Mouse (Mus musculus): Measurements from ENCODE around the gene Khnyn. TPM values are rescaled to one million over a fixed set of nuclear protein-coding genes. Genes with fewer than 3 reads are reported as not detected.

Khnyn gene
- polyA plus RNA-seq, 1 experiment from 2014 or later, result 10.1 TPM

DNA sequence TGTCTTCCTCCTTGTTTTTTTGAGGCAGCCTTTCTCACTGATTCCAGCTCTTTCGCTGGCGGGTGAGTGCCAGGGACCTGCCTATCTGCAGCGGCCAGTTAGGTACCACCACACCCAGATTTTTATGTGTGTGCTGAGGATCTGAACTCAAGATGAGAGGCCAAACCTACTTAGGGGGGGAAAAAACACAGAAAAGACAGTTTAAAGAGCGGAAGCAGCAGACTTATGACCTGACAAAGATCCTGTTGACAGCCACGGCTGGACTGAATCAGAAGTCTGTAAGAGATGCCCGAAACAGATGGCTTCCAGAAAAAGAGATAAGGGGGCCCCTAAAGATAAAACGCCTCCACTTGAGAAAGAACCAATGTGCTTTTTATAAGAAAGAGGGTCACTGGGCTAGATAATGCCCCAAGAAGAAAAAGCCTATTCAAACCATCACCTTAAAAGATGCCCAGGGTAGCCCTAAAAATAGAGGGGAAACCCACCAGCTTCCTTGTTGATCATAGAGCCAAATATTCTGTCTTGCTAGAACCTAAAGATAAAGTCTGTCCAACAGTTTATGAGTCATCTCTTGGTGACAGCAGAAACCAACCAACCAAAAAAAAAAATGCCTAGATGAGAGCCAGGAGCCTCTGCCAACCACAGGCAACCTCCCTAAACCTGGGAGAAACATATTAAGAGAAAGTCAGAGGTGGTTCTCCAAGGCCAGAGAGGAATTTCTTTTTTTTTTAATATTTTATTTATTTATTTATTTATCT is 37.9 kb downstream of the Khnyn start:
- Histone ChIP-seq H3K4me2 (replicated peaks; ENCODE audit: low read depth, low read length) (no peak overlapping the region), H3K27ac (ENCODE audit: low read length) (no peak overlapping the region), H3K4me1 (ENCODE audit: insufficient read depth, low read depth, low read length) (no peaks in the 10 kb centered on the region), H3K9me3 (ENCODE audit: low read length) (no peaks in the 10 kb centered on the region), H3K9ac (replicated peaks; ENCODE audit: low read depth) (no peak overlapping the region), H3K27me3 (replicated peaks; ENCODE audit: insufficient read depth, low read length) (no peaks in the 10 kb centered on the region), H3K36me3 (ENCODE audit: insufficient read depth, low read length) (no peaks in the 10 kb centered on the region), H3K4me3 (ENCODE audit: low read depth, low read length) (no peak overlapping the region)
- 25% methylated on average over 7 of the region's 7 CpGs for WGBS
- DNase-seq (ENCODE audit: low spot score) (no peak), ATAC-seq (no peak)
- TF ChIP-seq CTCF (IDR thresholded peaks at IDR 0.05) (no peak), EP300 (IDR thresholded peaks at IDR 0.05) (no peak)

DNA sequence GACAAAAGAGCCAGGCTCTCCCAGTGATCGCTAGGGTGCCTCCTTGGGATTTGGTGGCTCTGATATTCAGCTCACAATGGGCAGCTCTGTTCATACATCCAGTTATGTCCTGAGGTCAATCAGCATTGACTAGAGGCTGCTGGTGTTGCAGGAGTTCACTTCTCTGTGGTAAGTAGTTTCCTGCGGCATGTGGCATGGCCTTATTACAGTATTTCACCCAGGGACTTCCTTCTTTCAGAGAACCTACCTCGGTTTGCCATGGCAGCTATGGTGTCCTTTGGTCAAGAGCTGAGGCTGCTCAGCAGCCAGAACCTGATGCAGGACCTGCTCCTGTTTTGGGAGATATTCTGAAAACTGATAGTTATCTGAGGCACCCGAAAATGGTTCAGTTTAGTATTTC is 42.1 kb downstream of the Khnyn start:
- Histone ChIP-seq H3K36me3 (ENCODE audit: insufficient read depth, low read length) (no peaks in the 10 kb centered on the region), H3K4me1 (ENCODE audit: insufficient read depth, low read depth, low read length) (no peaks in the 10 kb centered on the region), H3K9me3 (ENCODE audit: low read length) (no peaks in the 10 kb centered on the region), H3K4me3 (ENCODE audit: low read depth, low read length) (no peak overlapping the region), H3K27ac (ENCODE audit: low read length) (no peak overlapping the region), H3K4me2 (replicated peaks; ENCODE audit: low read depth, low read length) (no peak overlapping the region), H3K9ac (replicated peaks; ENCODE audit: low read depth) (no peak overlapping the region), H3K27me3 (replicated peaks; ENCODE audit: insufficient read depth, low read length) (no peaks in the 10 kb centered on the region)
- WGBS, result 80% methylated on average over 4 of the region's 4 CpGs
- ATAC-seq, result no peak
- TF ChIP-seq CTCF (IDR thresholded peaks at IDR 0.05) (no peak), EP300 (IDR thresholded peaks at IDR 0.05) (no peak)
- DNase-seq (ENCODE audit: low spot score), result no peak

DNA sequence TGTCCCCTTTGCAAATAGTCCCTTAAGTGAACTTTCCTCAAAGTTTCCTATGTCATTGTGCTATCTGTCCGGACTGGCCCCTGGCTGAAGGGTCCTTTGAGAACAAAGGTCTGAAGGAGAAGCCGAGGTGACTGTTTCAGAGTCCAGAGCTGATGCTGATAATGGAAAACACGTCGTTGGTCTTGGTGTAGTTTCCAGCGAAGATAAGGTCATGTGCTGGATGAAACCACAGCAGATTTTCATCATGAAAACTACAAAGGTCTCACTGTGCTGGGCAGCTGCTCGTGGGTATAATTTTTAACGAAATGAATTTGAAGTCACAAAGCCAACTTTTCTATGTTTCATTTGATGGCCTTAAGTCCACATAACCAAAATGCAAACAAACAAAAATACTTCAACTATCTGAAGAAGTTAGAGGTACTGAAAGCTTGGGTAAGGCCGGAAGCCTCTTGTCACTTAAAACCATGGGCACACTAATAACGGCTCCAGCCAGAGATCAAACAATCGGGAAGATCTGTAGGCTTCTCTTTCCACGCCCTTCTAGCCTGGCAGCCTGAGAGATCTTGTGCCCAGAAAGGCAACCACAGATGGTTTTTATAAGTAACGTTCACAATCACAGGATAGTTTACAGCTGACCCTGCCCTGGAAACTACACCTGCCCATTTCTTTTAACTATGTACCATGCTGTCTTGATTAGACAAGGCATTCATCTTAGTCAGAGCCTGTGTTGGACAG is 44.7 kb downstream of the Khnyn start:
- Histone ChIP-seq H3K36me3 (ENCODE audit: insufficient read depth, low read length) (no peaks in the 10 kb centered on the region), H3K4me1 (ENCODE audit: insufficient read depth, low read depth, low read length) (no peaks in the 10 kb centered on the region), H3K9ac (replicated peaks; ENCODE audit: low read depth) (no peak overlapping the region), H3K4me3 (ENCODE audit: low read depth, low read length) (no peak overlapping the region), H3K4me2 (replicated peaks; ENCODE audit: low read depth, low read length) (no peak overlapping the region), H3K9me3 (ENCODE audit: low read length) (no peaks in the 10 kb centered on the region), H3K27ac (ENCODE audit: low read length) (no peak overlapping the region), H3K27me3 (replicated peaks; ENCODE audit: insufficient read depth, low read length) (no peaks in the 10 kb centered on the region)
- no peak for DNase-seq (ENCODE audit: low spot score)
- no peak for ATAC-seq
- TF ChIP-seq CTCF (IDR thresholded peaks at IDR 0.05), result no peak
- TF ChIP-seq EP300 (IDR thresholded peaks at IDR 0.05), result no peak
- WGBS, result 49% methylated on average over 12 of the region's 12 CpGs

DNA sequence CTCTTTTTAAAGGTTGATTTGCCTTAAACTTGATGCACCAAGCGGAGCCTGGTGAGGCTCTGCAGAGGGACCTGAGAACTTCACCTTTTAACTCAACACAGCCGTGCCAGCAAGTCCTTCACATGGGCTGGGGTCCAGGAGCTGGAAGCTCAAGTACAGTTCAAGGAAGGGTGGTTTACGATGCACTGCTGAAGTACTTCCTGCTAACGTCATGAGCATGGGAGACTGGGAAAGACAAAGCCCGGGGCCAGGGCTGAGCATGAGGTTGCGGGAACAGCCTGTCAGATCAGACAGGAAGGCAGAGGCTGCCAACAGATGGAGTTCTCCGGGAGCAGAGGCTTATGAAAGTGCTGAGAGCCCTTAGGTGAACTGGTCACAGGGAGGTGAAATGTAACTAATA is 48.8 kb downstream of the Khnyn start:
- 10% methylated on average over 7 of the region's 7 CpGs for WGBS
- H3K4me1 ChIP-seq (ENCODE audit: insufficient read depth, low read depth, low read length), result no peaks in the 10 kb centered on the region
- H3K4me3 ChIP-seq (ENCODE audit: low read depth, low read length), result no peak overlapping the region
- H3K36me3 ChIP-seq (ENCODE audit: insufficient read depth, low read length), result no peaks in the 10 kb centered on the region
- no peak overlapping the region for H3K27ac ChIP-seq (ENCODE audit: low read length)
- no peaks in the 10 kb centered on the region for H3K27me3 ChIP-seq (replicated peaks; ENCODE audit: insufficient read depth, low read length)
- ATAC-seq (peak; percentile 99), DNase-seq (ENCODE audit: low spot score) (peak; percentile 96)
- no peak overlapping the region for H3K4me2 ChIP-seq (replicated peaks; ENCODE audit: low read depth, low read length)
- H3K9ac ChIP-seq (replicated peaks; ENCODE audit: low read depth), result no peak overlapping the region
- TF ChIP-seq CTCF (IDR thresholded peaks at IDR 0.05) (0 out of 2 replicates have a peak, but pooled peaks have one; percentile 12), EP300 (IDR thresholded peaks at IDR 0.05) (peak; percentile 93)
- H3K9me3 ChIP-seq (ENCODE audit: low read length), result no peaks in the 10 kb centered on the region

DNA sequence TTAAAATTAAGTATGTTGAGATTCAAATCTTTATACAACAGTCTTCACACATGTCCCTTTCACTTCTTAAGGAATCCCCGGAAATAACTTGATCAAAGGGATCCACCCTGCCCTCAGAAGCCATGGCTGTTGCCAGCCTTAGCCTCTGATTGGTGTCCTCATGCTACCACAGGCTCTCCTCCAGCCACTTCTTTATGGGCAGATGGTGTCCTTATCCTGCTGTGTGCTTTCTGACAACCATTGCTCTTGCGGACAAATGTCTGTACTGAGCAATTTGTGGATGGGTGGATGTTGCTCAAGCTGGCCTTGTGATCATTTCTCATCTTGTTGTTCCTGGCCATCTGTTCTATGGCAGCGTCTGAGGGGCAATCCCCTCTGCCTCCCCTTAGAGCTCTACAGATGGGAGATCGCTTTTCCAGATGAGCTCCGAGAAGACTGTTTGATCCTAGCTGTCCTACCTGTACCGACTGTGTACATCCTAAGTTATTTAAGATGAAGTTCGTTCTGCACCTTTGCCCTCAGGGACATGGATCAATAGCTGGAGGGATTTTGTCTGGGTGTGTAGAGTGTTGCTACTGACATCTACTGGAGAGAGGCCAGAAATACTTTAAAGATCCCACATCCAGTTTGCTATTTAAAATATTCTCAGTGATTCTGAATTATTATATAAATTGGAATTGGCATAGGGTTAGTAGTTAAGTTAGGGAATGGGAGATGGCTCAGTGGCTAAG is 55.5 kb downstream of the Khnyn start:
- Histone ChIP-seq H3K4me2 (replicated peaks; ENCODE audit: low read depth, low read length) (no peak overlapping the region), H3K9ac (replicated peaks; ENCODE audit: low read depth) (no peak overlapping the region), H3K27ac (ENCODE audit: low read length) (no peak overlapping the region), H3K27me3 (replicated peaks; ENCODE audit: insufficient read depth, low read length) (no peaks in the 10 kb centered on the region), H3K4me3 (ENCODE audit: low read depth, low read length) (no peak overlapping the region), H3K9me3 (ENCODE audit: low read length) (no peaks in the 10 kb centered on the region), H3K4me1 (ENCODE audit: insufficient read depth, low read depth, low read length) (no peaks in the 10 kb centered on the region), H3K36me3 (ENCODE audit: insufficient read depth, low read length) (no peaks in the 10 kb centered on the region)
- TF ChIP-seq CTCF (IDR thresholded peaks at IDR 0.05) (peak; percentile 34), EP300 (IDR thresholded peaks at IDR 0.05) (no peak)
- DNase-seq (ENCODE audit: low spot score) (no peak), ATAC-seq (no peak)
- 31% methylated on average over 7 of the region's 7 CpGs for WGBS

DNA sequence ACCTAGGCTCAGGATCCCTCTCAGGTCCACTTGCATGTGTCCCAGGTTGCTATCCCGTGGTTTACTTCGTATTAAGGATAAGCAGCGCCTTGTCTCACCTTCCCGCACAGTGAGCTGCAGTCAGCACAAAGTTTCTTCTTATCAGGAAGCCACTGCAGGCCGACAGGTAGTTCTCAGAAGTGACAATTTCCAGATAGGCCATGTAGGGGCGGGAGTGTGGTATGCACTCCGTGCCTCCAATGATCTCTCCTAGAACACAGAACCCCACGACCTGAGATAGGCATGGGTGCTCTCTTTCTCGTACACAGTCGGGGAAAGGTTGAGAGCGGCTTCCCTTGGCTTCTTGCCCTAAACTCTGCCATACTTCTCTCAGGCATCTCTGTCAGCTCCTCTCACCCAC is 58.9 kb downstream of the Khnyn start:
- no peak for ATAC-seq
- DNase-seq (ENCODE audit: low spot score), result no peak
- TF ChIP-seq CTCF (IDR thresholded peaks at IDR 0.05), result no peak
- no peak for TF ChIP-seq EP300 (IDR thresholded peaks at IDR 0.05)
- Histone ChIP-seq H3K36me3 (ENCODE audit: insufficient read depth, low read length) (no peaks in the 10 kb centered on the region), H3K9ac (replicated peaks; ENCODE audit: low read depth) (no peak overlapping the region), H3K9me3 (ENCODE audit: low read length) (no peaks in the 10 kb centered on the region), H3K4me3 (ENCODE audit: low read depth, low read length) (no peak overlapping the region), H3K27ac (ENCODE audit: low read length) (no peak overlapping the region), H3K27me3 (replicated peaks; ENCODE audit: insufficient read depth, low read length) (no peaks in the 10 kb centered on the region), H3K4me1 (ENCODE audit: insufficient read depth, low read depth, low read length) (no peaks in the 10 kb centered on the region), H3K4me2 (replicated peaks; ENCODE audit: low read depth, low read length) (no peak overlapping the region)
- 66% methylated on average over 11 of the region's 11 CpGs for WGBS

Data from lung, postnatal 0 days (tissue).